Mouse (Mus musculus) liver, embryonic 12.5 days (tissue): ENCODE data around the gene H2afy2. TPM values are rescaled to one million over a fixed set of nuclear protein-coding genes. Genes with fewer than 3 reads are reported as not detected.

Experiments
- ATAC-seq: fragments of 200-750 bp; cut with Nextera tagmentation; 2 replicates; pipeline ENCODE4 v1.8.0; 2017; ENCODE audit warnings: moderate number of reproducible peaks, mild to moderate bottlenecking, moderate library complexity
- H3K27ac ChIP-seq: fragments of 300-500 bp; sonication (generic); 2 replicates; pipeline ENCODE4 v1.5.1; 2016; ENCODE audit warnings: mild to moderate bottlenecking
- H3K27me3 ChIP-seq: fragments of 300-500 bp; sonication (generic); replicated peaks from 2 replicates; pipeline ENCODE4 v1.6.1; 2016; ENCODE audit warnings: mild to moderate bottlenecking, moderate library complexity
- H3K36me3 ChIP-seq: fragments of 300-500 bp; sonication (generic); 2 replicates; pipeline ENCODE4 v1.6.1; 2016; ENCODE audit warnings: mild to moderate bottlenecking, moderate library complexity
- H3K4me1 ChIP-seq: fragments of 300-500 bp; sonication (generic); 2 replicates; pipeline ENCODE4 v1.6.1; 2016
- H3K4me2 ChIP-seq: fragments of 300-500 bp; sonication (generic); 2 replicates; pipeline ENCODE4 v1.6.1; 2016; ENCODE audit warnings: mild to moderate bottlenecking, moderate library complexity
- H3K4me3 ChIP-seq: fragments of 300-500 bp; sonication (generic); 2 replicates; pipeline ENCODE4 v1.5.1; 2016; ENCODE audit warnings: mild to moderate bottlenecking, moderate library complexity
- H3K9ac ChIP-seq: fragments of 300-500 bp; sonication (generic); 2 replicates; pipeline ENCODE4 v1.6.1; 2016; ENCODE audit warnings: mild to moderate bottlenecking, moderate library complexity
- H3K9me3 ChIP-seq: fragments of 300-500 bp; sonication (generic); replicated peaks from 2 replicates; pipeline ENCODE4 v1.6.1; 2016; ENCODE audit warnings: mild to moderate bottlenecking, moderate library complexity
- WGBS: fragments of 180-500 bp; shearing (Covaris S2); methylation state at CpG from one replicate; pipeline ENCODE4 v1.1.7; 2016; ENCODE audit not compliant: insufficient replicate concordance; 5-methylcytosine and 5-hydroxymethylcytosine counted together
- polyA plus RNA-seq: library from polyadenylated mRNA; unstranded; fragments of >200 nt; fragmentation: Nextera tagmentation; extraction: Ambion mirVana; gene quantifications from 2 replicates; pipeline ENCODE4 v1.2.1, GENCODE M21; 2016

H2afy2 gene
- polyA plus RNA-seq, 1 experiment from 2014 or later = 17.3 TPM

DNA sequence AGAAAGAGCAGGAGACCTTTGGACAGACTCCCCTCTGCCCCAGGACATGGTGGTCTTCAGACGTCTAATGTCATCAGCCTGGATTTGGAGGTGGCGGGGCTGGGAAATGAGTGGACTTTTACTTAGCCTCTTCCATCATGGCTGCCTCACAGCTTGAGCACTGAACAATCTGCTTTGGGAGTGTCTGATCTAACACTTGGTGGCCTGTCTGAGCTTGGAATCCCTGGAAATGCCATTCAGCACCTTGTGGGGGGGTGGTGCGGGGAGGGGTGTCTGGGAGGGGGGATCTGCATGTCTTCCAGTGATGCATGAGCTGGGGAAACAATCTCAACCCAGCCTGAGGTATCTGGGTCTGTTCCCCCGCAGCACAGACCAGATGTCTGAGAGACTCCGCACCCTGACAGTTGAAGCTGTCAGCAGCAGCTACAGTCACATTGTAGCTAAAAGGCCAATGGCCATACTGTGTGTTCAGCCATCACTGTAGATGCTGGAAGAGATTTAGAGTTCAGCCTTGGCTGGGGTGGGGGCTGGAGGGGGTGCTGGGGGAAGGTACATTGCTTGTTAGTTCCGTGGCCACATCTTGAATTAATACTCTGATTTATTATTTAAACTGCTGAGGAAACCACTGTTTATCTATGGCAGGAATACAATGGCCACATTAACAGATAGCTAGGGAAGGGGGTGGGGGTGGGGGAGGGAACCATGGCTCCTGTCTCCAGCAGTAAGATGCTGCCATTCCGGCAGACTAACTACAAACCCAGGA is 39.2 kb upstream of the H2afy2 start:
- Histone ChIP-seq H3K4me2 (no peak overlapping the region), H3K27me3 (no peaks in the 10 kb centered on the region), H3K9me3 (no peaks in the 10 kb centered on the region), H3K4me3 (no peak overlapping the region), H3K36me3 (no peaks in the 10 kb centered on the region), H3K27ac (no peak overlapping the region), H3K4me1 (no peaks in the 10 kb centered on the region), H3K9ac (no peak overlapping the region)
- WGBS = 52% methylated on average over 7 of the region's 7 CpGs
- ATAC-seq = no peak

DNA sequence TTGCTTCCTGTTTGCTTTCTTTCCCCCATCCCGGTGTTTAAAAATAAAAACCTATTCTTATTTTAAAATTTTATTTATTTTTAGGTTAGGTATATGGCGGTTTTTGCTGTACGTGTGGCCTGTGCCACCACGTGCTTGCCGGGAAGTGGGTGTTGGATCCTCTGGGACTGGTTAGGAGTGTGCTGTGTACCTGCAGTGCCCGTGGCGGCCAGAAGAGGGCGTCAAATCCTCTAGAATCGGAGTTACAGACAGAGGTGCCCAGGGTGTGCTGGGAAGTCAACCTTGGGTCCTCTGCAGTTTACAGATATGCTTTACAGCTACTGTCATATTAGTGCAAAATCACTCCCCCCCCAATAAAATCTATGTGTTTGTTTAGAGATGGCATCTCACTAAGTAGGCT is 36.1 kb upstream of the H2afy2 start:
- Histone ChIP-seq H3K9me3 (no peaks in the 10 kb centered on the region), H3K27me3 (no peaks in the 10 kb centered on the region), H3K9ac (no peak overlapping the region), H3K4me2 (no peak overlapping the region), H3K27ac (no peak overlapping the region), H3K4me3 (no peak overlapping the region), H3K4me1 (no peaks in the 10 kb centered on the region), H3K36me3 (no peaks in the 10 kb centered on the region)
- no peak for ATAC-seq
- 40% methylated on average over 9 of the region's 9 CpGs for WGBS

DNA sequence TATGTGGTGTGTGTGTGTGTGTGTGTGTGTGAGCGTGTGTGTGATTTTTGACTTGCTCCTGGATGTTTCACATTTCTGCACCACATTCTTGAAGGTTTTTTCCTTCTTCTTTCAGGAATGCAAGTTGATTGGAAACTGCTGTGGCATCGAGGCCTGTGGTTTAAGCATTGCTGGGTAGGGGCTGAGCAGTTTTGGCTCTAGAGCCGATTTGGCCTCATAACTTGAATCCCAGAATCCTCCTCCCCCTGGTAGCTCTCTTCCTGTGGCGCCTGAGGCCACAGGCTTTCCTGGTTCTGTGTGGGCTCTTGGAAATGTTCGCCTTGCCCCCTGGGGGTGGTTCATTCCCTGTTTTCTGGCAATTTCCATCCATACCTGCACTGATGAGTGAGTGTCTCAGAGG is 28.0 kb upstream of the H2afy2 start:
- H3K4me3 ChIP-seq = no peak overlapping the region
- no peaks in the 10 kb centered on the region for H3K9me3 ChIP-seq
- no peak overlapping the region for H3K27ac ChIP-seq
- H3K4me1 ChIP-seq = no peaks in the 10 kb centered on the region
- 39% methylated on average over 5 of the region's 5 CpGs for WGBS
- no peak overlapping the region for H3K9ac ChIP-seq
- no peaks in the 10 kb centered on the region for H3K27me3 ChIP-seq
- no peaks in the 10 kb centered on the region for H3K36me3 ChIP-seq
- ATAC-seq = no peak
- no peak overlapping the region for H3K4me2 ChIP-seq

DNA sequence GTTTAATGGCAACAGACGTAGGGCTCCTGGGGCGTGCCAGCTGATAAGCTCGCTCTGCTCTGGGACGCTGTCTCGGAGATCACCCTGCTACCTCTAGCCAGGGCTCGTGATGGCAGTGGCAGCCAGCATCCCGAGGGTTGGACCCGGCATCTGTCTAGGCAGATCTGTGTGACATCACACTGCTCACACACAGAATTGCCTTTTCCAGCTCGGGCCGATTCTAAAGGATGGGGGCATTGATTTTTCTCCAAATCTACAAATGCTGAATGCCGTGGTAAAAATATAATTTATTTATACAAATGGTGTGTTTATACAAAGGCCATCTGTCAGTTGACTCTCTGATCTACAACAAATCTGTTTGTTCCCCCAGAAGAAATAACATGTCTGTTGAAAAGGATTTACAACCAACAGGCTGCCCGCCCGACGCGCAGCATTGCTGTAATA is 14.2 kb upstream of the H2afy2 start:
- no peak for ATAC-seq
- H3K4me1 ChIP-seq = no peaks in the 10 kb centered on the region
- H3K4me3 ChIP-seq = no peak overlapping the region
- WGBS = 71% methylated on average over 15 of the region's 15 CpGs
- H3K4me2 ChIP-seq = no peak overlapping the region
- H3K36me3 ChIP-seq = no peaks in the 10 kb centered on the region
- no peak overlapping the region for H3K9ac ChIP-seq
- no peak overlapping the region for H3K27ac ChIP-seq
- H3K9me3 ChIP-seq = no peaks in the 10 kb centered on the region
- no peaks in the 10 kb centered on the region for H3K27me3 ChIP-seq

DNA sequence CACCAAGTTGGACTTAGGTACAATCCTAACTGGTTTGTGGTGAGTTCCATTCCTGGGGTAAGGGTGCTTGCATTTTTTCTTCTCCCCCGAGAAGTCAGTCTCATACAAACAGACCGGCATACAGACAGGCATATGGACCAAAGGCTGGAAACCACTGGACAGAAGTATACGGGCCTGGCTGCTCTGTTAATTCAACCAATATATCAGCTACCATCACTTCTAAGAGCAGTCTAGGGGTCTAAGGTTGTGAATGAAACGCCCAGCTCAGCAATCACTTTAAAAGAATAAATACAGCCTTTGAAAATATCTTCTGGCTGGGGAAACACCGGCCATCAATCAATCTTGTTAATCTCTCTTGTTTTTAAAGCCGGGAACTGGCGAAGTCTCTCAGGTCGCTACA is 11.5 kb upstream of the H2afy2 start:
- 56% methylated on average over 8 of the region's 8 CpGs for WGBS
- no peak for ATAC-seq
- Histone ChIP-seq H3K9ac (no peak overlapping the region), H3K4me2 (no peak overlapping the region), H3K4me1 (no peaks in the 10 kb centered on the region), H3K9me3 (no peaks in the 10 kb centered on the region), H3K4me3 (no peak overlapping the region), H3K36me3 (no peaks in the 10 kb centered on the region), H3K27ac (no peak overlapping the region), H3K27me3 (0 out of 2 replicates have a peak, but pooled peaks cover 3% of the 10 kb centered on the region)

DNA sequence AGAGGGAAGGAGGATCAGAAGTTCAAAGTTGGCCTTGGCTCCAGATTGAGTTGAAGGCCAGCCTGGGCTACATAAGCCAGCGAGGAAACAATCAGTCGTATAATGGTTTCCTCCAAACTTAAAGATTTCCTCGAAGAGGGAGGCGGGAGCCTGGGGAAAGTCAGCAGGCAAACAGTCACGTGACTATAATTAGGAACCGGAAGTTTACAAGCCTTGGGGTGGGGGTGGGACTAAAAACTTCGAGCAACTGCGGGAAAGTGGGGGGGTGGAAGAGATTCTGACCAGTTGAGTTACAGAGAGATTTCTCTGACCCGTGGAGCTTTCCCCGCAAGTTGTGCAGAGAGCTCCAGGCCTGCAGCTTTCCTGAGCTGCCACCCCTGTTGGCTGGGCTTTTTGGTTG is 11.0 kb upstream of the H2afy2 start:
- ATAC-seq = no peak
- Histone ChIP-seq H3K4me1 (no peaks in the 10 kb centered on the region), H3K4me3 (no peak overlapping the region), H3K9me3 (no peaks in the 10 kb centered on the region), H3K27me3 (0 out of 2 replicates have a peak, but pooled peaks cover 3% of the 10 kb centered on the region), H3K36me3 (no peaks in the 10 kb centered on the region), H3K4me2 (no peak overlapping the region), H3K27ac (no peak overlapping the region), H3K9ac (no peak overlapping the region)
- 37% methylated on average over 10 of the region's 10 CpGs for WGBS

DNA sequence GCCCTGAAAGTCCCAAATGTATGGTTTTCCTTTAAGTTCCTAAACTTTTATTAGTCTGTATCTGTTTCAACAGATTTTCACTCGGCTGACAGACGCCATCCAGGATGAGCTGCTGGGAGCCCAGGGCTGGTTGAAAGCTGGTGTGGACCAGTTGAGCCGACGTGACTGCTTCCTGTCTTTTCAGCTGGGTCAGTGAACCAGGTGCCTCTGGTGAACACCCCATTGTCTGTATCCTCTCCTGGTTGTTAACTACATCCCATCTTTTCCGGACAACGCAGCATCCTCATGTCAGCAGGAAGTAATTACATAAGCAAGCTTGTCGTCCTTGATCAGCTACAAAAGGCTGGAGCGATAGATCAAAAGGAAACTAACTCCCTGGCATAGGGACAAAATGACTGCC is 9.1 kb upstream of the H2afy2 start:
- Histone ChIP-seq H3K27me3 (0 out of 2 replicates have a peak, but pooled peaks cover 3% of the 10 kb centered on the region), H3K4me3 (no peak overlapping the region), H3K9ac (no peak overlapping the region), H3K27ac (no peak overlapping the region), H3K4me2 (no peak overlapping the region), H3K36me3 (no peaks in the 10 kb centered on the region), H3K9me3 (no peaks in the 10 kb centered on the region), H3K4me1 (no peaks in the 10 kb centered on the region)
- ATAC-seq = no peak
- WGBS = 39% methylated on average over 8 of the region's 8 CpGs

DNA sequence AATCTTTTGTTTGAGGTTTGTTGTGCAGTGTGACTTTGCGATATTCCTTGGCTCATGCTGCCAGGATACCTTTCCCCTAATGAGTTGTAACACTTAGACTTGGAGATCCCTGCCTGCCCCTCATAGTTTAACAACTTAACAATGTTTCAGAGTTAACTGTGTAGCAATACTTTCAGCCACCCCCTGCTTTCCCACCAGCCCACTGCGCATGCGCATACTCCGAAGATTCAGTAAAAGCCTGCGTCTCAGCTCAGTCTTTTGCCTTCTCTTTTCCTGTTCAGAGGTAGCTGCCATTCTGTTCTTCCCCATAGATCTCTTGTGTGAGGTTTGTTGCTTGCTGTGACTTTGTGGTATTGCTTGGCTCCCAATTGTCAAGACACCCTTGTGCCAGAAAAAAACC is 4.6 kb upstream of the H2afy2 start:
- H3K4me3 ChIP-seq = no peak overlapping the region
- H3K9ac ChIP-seq = no peak overlapping the region
- no peak for ATAC-seq
- WGBS = 83% methylated on average over 5 of the region's 5 CpGs
- no peak overlapping the region for H3K4me2 ChIP-seq
- peaks cover 28% of the 10 kb centered on the region for H3K27me3 ChIP-seq
- no peaks in the 10 kb centered on the region for H3K36me3 ChIP-seq
- peaks cover 5% of the 10 kb centered on the region; the same call in 1 of the 2 replicates for H3K4me1 ChIP-seq
- H3K9me3 ChIP-seq = no peaks in the 10 kb centered on the region
- no peak overlapping the region for H3K27ac ChIP-seq

DNA sequence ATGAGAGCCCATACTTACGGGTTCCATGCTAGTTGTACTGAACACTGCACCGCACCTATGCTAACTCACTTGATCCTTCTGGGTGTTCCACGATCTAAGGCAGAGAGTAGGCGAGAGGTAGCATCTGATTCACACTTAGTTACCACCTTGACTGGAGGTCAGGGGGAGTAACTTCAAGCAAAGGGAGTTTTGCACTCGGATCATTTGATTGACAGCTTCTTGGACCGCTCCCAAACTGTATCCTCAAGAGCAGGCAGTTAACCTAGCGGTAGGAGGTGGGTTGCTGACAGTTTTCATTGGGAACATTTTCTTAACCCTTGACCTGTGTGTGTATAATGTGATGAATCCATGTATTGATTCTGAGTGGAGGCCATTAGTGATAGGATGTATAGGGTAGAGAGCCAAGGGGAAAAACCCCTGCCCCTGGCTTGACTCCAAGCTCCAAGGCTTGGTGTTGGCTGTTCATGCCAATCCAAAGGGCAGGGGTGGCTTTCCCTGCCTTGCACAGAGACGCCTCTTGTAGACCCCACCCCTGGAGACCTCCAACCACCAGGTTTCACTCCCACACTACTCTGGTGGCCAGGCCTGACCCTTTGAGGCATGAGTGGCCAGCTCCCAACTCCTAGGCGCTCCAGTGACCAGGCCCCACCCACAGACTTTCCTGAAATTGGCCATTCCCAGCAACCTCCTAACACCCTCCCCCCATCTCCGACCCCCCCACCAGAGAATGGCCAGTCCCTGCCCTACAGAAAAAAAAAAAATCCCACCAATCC is 3.8 kb upstream of the H2afy2 start:
- Histone ChIP-seq H3K27me3 (peaks cover 36% of the 10 kb centered on the region), H3K36me3 (no peaks in the 10 kb centered on the region), H3K9ac (no peak overlapping the region), H3K4me1 (peaks cover 5% of the 10 kb centered on the region; the same call in 1 of the 2 replicates), H3K4me2 (no peak overlapping the region), H3K27ac (no peak overlapping the region), H3K4me3 (no peak overlapping the region), H3K9me3 (no peaks in the 10 kb centered on the region)
- 61% methylated on average over 10 of the region's 10 CpGs for WGBS
- ATAC-seq = no peak

DNA sequence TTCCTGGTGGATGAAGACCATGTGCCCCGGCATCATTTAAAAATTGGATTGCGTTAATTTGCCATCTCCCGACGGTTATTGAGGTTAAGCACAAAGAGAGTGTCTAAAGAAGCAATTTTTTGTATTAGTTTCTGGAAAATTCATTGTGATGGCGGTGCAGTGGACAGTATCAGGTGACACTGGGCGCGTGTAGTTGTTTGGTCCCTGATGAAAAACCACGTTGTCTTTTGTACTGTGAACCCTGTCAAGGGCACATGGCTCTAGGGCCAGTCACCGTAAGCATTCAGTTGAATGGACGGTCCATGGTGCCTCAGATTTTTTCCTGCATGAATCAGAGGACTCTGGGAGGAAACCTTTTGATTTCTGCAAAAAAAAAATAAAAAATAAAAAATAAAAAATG is 467 bp upstream of the H2afy2 start:
- H3K4me3 ChIP-seq = peak overlapping the region; percentile 61; the same call in 1 of the 2 replicates
- H3K4me1 ChIP-seq = peaks cover 5% of the 10 kb centered on the region; the same call in 1 of the 2 replicates
- no peak overlapping the region for H3K9ac ChIP-seq
- peaks cover 55% of the 10 kb centered on the region for H3K27me3 ChIP-seq
- WGBS = 35% methylated on average over 10 of the region's 10 CpGs
- no peak for ATAC-seq
- H3K4me2 ChIP-seq = peak overlapping the region; percentile 71
- no peak overlapping the region for H3K27ac ChIP-seq
- H3K9me3 ChIP-seq = no peaks in the 10 kb centered on the region
- no peaks in the 10 kb centered on the region for H3K36me3 ChIP-seq

DNA sequence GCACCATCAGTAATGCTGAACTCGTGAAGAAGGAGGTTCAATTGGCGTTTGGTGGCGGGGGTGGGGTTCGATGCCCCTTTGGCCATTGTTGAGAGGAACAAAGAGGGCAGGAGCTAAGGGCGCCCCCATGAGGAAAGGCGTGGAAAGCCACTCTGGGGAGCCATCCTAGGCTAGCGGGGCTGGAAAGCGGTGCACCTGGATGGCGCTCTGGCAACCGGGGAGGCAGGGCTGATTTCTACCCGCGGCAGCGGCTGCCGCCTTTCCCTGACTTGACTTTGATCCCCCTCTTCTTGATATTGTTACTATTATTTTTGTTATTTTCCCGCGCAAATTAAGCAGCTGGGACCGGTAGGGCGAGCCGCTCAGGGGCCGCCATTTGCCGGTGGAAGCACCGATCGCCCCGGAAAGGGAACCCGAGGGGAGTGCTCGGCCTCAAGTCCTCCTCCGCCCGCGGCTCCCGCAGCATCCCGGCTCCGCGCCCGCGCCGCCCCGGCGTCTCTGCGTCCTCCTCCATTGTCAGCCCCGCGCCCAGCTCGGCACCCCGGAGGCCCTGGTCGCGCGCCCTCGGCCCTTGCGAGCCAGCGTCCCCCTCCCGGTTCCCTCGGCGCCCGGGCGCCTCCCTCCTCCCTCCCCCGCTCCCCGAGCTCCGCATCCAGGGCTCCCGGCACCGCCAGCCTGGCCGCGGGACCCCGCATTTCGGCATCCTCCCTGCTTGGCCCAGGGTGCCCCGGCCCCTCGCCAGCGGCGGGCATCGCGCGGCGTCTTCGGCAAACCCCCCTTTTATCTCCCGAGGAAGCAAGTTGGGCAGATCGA is 942 bp downstream of the H2afy2 start:
- peak overlapping the region; percentile 59 for H3K27ac ChIP-seq
- H3K4me1 ChIP-seq = peaks cover 5% of the 10 kb centered on the region; the same call in 1 of the 2 replicates
- peak overlapping the region; percentile 71 for H3K4me2 ChIP-seq
- H3K4me3 ChIP-seq = peak overlapping the region; percentile 61
- no peak for ATAC-seq
- 2% methylated on average over 61 of the region's 74 CpGs for WGBS
- H3K36me3 ChIP-seq = no peaks in the 10 kb centered on the region
- H3K9me3 ChIP-seq = no peaks in the 10 kb centered on the region
- peak overlapping the region; percentile 67 for H3K9ac ChIP-seq
- peaks cover 55% of the 10 kb centered on the region for H3K27me3 ChIP-seq
